ENCODE assay signal across 22 mouse cellular contexts in the genomic region with DNA sequence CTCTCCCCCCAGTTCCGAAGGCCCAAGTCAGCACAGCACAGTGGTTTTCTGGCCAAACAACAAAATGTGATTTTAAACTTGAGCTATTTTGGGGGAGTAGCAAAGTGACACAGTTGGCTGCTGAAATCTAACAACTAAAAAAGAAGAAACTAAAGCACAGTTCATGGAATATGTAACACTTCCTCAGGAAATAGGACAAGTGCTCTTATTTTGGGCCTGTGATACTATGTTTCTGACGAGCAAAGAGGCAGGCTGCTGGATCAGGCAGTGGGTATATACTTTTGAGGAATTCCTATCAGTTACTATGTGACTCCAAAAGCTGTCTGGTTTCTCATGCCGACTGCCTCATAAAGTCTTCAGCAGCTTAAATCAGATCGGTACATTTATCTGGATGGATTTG. TPM values are rescaled to one million over a fixed set of nuclear protein-coding genes. Genes with fewer than 3 reads are reported as not detected.
A peak's percentile ranks its signal among the peaks of the same experiment; 100 is the strongest.
DNase-seq lines count a peak whose midpoint lies in the region; ATAC-seq and TF ChIP-seq lines count a peak whose summit lies in the region.
"Had no signal": no experiment of that assay in that cellular context is flagged by ENCODE, and none has a peak within 500 bp of the region (broad histone marks: within the 10 kb centered on the region; RNA-seq: fewer than 3 reads in every experiment).

No protein-coding gene starts in this region.

- in situ Hi-C loops in ES-E14 (cut with MboI; ENCODE audit: low sequenced_read_pairs in 2 of 2, unreplicated experiment in 2 of 2) = loop anchor here (25.0 kb wide), 1 partner anchor 576 kb away; no protein-coding TSS in a partner anchor

- H3K4me1 ChIP-seq in forebrain, postnatal 0 days (ENCODE audit: insufficient read depth) = 0 out of 2 replicates have a peak, but pooled peaks cover 4% of the 10 kb centered on the region
- peaks cover 7% of the 10 kb centered on the region for H3K4me1 ChIP-seq in forebrain, embryonic 13.5 days
- H3K4me1 ChIP-seq in kidney, embryonic 16.5 days (ENCODE audit: insufficient read depth, low read length) = peaks cover 32% of the 10 kb centered on the region
- H3K4me1 ChIP-seq in ES-E14 (ENCODE audit: control insufficient read depth in 2 of 2, insufficient read depth in 2 of 2, low read length in 2 of 2, poor library complexity in 1 of 2) = peaks cover 12 to 31% of the 10 kb centered on the region in 2 experiments

- no peak overlapping the region for H3K27ac ChIP-seq in forebrain, postnatal 0 days (ENCODE audit: low read depth, low read length)
- H3K27ac ChIP-seq in forebrain, embryonic 13.5 days = no peak overlapping the region
- peak overlapping the region; percentile 65; the same call in 1 of the 2 replicates for H3K27ac ChIP-seq in kidney, embryonic 16.5 days (ENCODE audit: low read length)
- peak overlapping the region; percentile 61; the same call in 1 of the 2 replicates for H3K27ac ChIP-seq in ES-E14 (ENCODE audit: insufficient read depth, low read depth, low read length, poor library complexity, severe bottlenecking)
- H3K27ac ChIP-seq: embryonic facial prominence, embryonic 13.5 days; forebrain, embryonic 12.5 days; hindbrain, embryonic 10.5 days; hindbrain, embryonic 14.5 days had no signal

- no peaks in the 10 kb centered on the region for H3K27me3 ChIP-seq in forebrain, postnatal 0 days (ENCODE audit: insufficient read depth, low read length)
- no peaks in the 10 kb centered on the region for H3K27me3 ChIP-seq in forebrain, embryonic 13.5 days
- H3K27me3 ChIP-seq in kidney, embryonic 16.5 days (ENCODE audit: insufficient read depth, low read length) = no peaks in the 10 kb centered on the region
- H3K27me3 ChIP-seq: embryonic facial prominence, embryonic 13.5 days; forebrain, embryonic 12.5 days; heart, embryonic 12.5 days had no signal

- H3K9ac ChIP-seq in forebrain, postnatal 0 days = no peak overlapping the region
- no peak overlapping the region for H3K9ac ChIP-seq in forebrain, embryonic 13.5 days
- H3K9ac ChIP-seq in kidney, embryonic 16.5 days (replicated peaks; ENCODE audit: low read length) = no peak overlapping the region
- H3K9ac ChIP-seq in ES-E14 (ENCODE audit: insufficient read depth, low read depth, low read length, poor library complexity, severe bottlenecking) = no peak overlapping the region
- H3K9ac ChIP-seq: embryonic facial prominence, embryonic 13.5 days; forebrain, embryonic 12.5 days; heart, embryonic 12.5 days; hindbrain, embryonic 14.5 days had no signal

- TF ChIP-seq CTCF in forebrain, postnatal 0 days (IDR thresholded peaks at IDR 0.05; ENCODE audit: low read depth) = no peak

- H3K9me3 ChIP-seq in forebrain, postnatal 0 days (ENCODE audit: low read length) = no peaks in the 10 kb centered on the region
- no peaks in the 10 kb centered on the region for H3K9me3 ChIP-seq in forebrain, embryonic 13.5 days (replicated peaks)
- no peaks in the 10 kb centered on the region for H3K9me3 ChIP-seq in kidney, embryonic 16.5 days (ENCODE audit: low read length)
- no peaks in the 10 kb centered on the region for H3K9me3 ChIP-seq in ES-E14 (ENCODE audit: control insufficient read depth, insufficient read depth, low read depth, low read length)
- H3K9me3 ChIP-seq: embryonic facial prominence, embryonic 13.5 days; forebrain, embryonic 12.5 days; heart, embryonic 12.5 days had no signal

- ATAC-seq in forebrain, postnatal 0 days = peak; percentile 28; the same call in 1 of the 2 replicates
- ATAC-seq in forebrain, embryonic 13.5 days = no peak
- no peak for ATAC-seq in kidney, embryonic 16.5 days (ENCODE audit: low FRiP score, low TSS enrichment)
- ATAC-seq: CD4-positive, CD25-positive, alpha-beta regulatory T cell, adult 4 months; intestine, embryonic 16.5 days had no signal

- no peak overlapping the region for H3K4me2 ChIP-seq in forebrain, postnatal 0 days (ENCODE audit: low read depth)
- H3K4me2 ChIP-seq in forebrain, embryonic 13.5 days = no peak overlapping the region
- no peak overlapping the region for H3K4me2 ChIP-seq in kidney, embryonic 16.5 days (replicated peaks; ENCODE audit: low read depth, low read length)
- H3K4me2 ChIP-seq: embryonic facial prominence, embryonic 13.5 days; forebrain, embryonic 12.5 days; heart, embryonic 12.5 days; hindbrain, embryonic 14.5 days had no signal

- DNase-seq in forebrain, postnatal 0 days = no peak
- DNase-seq in kidney, postnatal 25 days = no peak
- no peak for DNase-seq in ES-E14 (ENCODE audit: low read depth, low spot score)
- no peak for DNase-seq in right cerebral cortex, postnatal 14 days
- no peak for DNase-seq in adrenal gland, postnatal 25 days
- DNase-seq: adrenal gland, adult 2 months; adrenal gland, postnatal 36 days; B cell, adult 2 months; cerebellum, adult 11-12 months; cerebellum, adult 9-10 months; cerebellum, postnatal 25 days; gastrocnemius, postnatal 25 days had no signal

- no peak overlapping the region for H3K4me3 ChIP-seq in forebrain, postnatal 0 days (ENCODE audit: low read depth, low read length)
- no peak overlapping the region for H3K4me3 ChIP-seq in forebrain, embryonic 13.5 days
- no peak overlapping the region for H3K4me3 ChIP-seq in kidney, embryonic 16.5 days (ENCODE audit: low read length)
- H3K4me3 ChIP-seq in ES-E14 (ENCODE audit: insufficient read depth in 1 of 2, low read depth in 1 of 2, low read length in 2 of 2, poor library complexity in 1 of 2, severe bottlenecking in 1 of 2) = peak overlapping the region in 1 of 2 experiments; percentile 43; a peak in 2 of 4 replicates
- H3K4me3 ChIP-seq: embryonic facial prominence, embryonic 13.5 days; forebrain, embryonic 12.5 days; heart, embryonic 12.5 days; hindbrain, embryonic 10.5 days had no signal

- WGBS in forebrain, postnatal 0 days = 76% methylated on average over 4 of the region's 4 CpGs
- WGBS in forebrain, embryonic 13.5 days = 92% methylated on average over 4 of the region's 4 CpGs
- 69% methylated on average over 4 of the region's 4 CpGs for WGBS in kidney, embryonic 16.5 days

- H3K36me3 ChIP-seq in forebrain, postnatal 0 days (ENCODE audit: insufficient read depth) = no peaks in the 10 kb centered on the region
- H3K36me3 ChIP-seq in forebrain, embryonic 13.5 days (ENCODE audit: poor library complexity, severe bottlenecking) = no peaks in the 10 kb centered on the region
- H3K36me3 ChIP-seq in kidney, embryonic 16.5 days (ENCODE audit: insufficient read depth, low read length) = peaks cover 2% of the 10 kb centered on the region; the same call in 1 of the 2 replicates
- H3K36me3 ChIP-seq in ES-E14 (ENCODE audit: control insufficient read depth, insufficient read depth, low read length, poor library complexity, severe bottlenecking) = no peaks in the 10 kb centered on the region
- H3K36me3 ChIP-seq: embryonic facial prominence, embryonic 13.5 days; forebrain, embryonic 12.5 days; heart, embryonic 12.5 days had no signal

TF ChIP-seq in ES-E14, 5 proteins besides CTCF, POLR2A, EP300 and RAD21:
- TF ChIP-seq HCFC1 (IDR thresholded peaks at IDR 0.05; ENCODE audit: borderline replicate concordance, insufficient read depth, low read length) = no peak
- no peak for TF ChIP-seq CHD2 (IDR thresholded peaks at IDR 0.05; ENCODE audit: low read depth, low read length)

RNA-seq across cellular contexts. Expression of a gene that starts 8.1 kb away (rescaled TPM):
- total RNA-seq in forebrain, postnatal 0 days (2014; rRNA removed) = 60.4 and 88.7 TPM in 2 replicates
- polyA plus RNA-seq in forebrain, postnatal 0 days (2015; fragmentation: Nextera tagmentation; extraction: Ambion mirVana) = 18.0 and 28.5 TPM in 2 replicates
- polyA plus RNA-seq in forebrain, embryonic 13.5 days (2015; fragmentation: Nextera tagmentation; extraction: Ambion mirVana) = 32.8 and 35.8 TPM in 2 replicates
- 38.7 and 42.2 TPM in 2 replicates for polyA plus RNA-seq in kidney, embryonic 16.5 days (2015; fragmentation: Nextera tagmentation; extraction: Ambion mirVana)
- 59.8 and 75.6 TPM in 2 replicates for total RNA-seq in ES-E14 (2012; rRNA removed)
- 88.7 and 106 TPM in 2 replicates for total RNA-seq in adrenal gland, postnatal 25 days (2021)
- total RNA-seq: granulocyte monocyte progenitor cell, adult 5-6 weeks had no signal
- polyA plus RNA-seq: CD4-positive, CD25-positive, alpha-beta regulatory T cell, adult 4 months had no signal

Comparison
In these comparisons a context has a peak if more than half of its experiments do, and no peak if none do; other contexts are left out.
1. H3K27ac ChIP-seq: peak in kidney, embryonic 16.5 days (single experiment) and ES-E14 (single experiment); none in forebrain, postnatal 0 days (single experiment) and forebrain, embryonic 13.5 days (single experiment).